Mouse (Mus musculus): ENCODE measurements around the gene Sdc4.
A peak's percentile ranks its signal among the peaks of the same experiment; 100 is the strongest.

Gene Sdc4

GRCm38 (mm10) chr2:164449341-164450042 is 5.8 kb upstream of the Sdc4 start:
- no peak for DNase-seq (ENCODE audit: low read depth, low spot score)

GRCm38 (mm10) chr2:164448921-164449320 is 5.2 kb upstream of the Sdc4 start:
- no peak for DNase-seq (ENCODE audit: low read depth, low spot score)

- no peak for DNase-seq (ENCODE audit: low read depth, low spot score)
Observed at GRCm38 (mm10) chr2:164448140-164448539, 4.5 kb upstream of the Sdc4 start.

GRCm38 (mm10) chr2:164446086-164446469 is 2.4 kb upstream of the Sdc4 start:
- no peak for DNase-seq (ENCODE audit: low read depth, low spot score)

GRCm38 (mm10) chr2:164445399-164446085 is 1.9 kb upstream of the Sdc4 start:
- no peak for DNase-seq (ENCODE audit: low read depth, low spot score)

- DNase-seq (ENCODE audit: low read depth, low spot score) = no peak
Observed at GRCm38 (mm10) chr2:164444701-164445100, 1.0 kb upstream of the Sdc4 start.

- DNase-seq (ENCODE audit: low read depth, low spot score) = peak; percentile 75
Observed at GRCm38 (mm10) chr2:164443051-164443437, 643 bp downstream of the Sdc4 start.

- peak; percentile 20 for DNase-seq (ENCODE audit: low read depth, low spot score)
Observed at GRCm38 (mm10) chr2:164442315-164443050, 1.2 kb downstream of the Sdc4 start.

GRCm38 (mm10) chr2:164441731-164442130 is 2.0 kb downstream of the Sdc4 start:
- DNase-seq (ENCODE audit: low read depth, low spot score) = no peak

GRCm38 (mm10) chr2:164441155-164441554 is 2.5 kb downstream of the Sdc4 start:
- DNase-seq (ENCODE audit: low read depth, low spot score) = peak; percentile 55

GRCm38 (mm10) chr2:164440314-164440713 is 3.4 kb downstream of the Sdc4 start:
- no peak for DNase-seq (ENCODE audit: low read depth, low spot score)

- no peak for DNase-seq (ENCODE audit: low read depth, low spot score)
Observed at GRCm38 (mm10) chr2:164439001-164439421, 4.7 kb downstream of the Sdc4 start.

- no peak for DNase-seq (ENCODE audit: low read depth, low spot score)
Observed at GRCm38 (mm10) chr2:164438257-164438656, 5.4 kb downstream of the Sdc4 start.

- DNase-seq (ENCODE audit: low read depth, low spot score) = no peak
Observed at GRCm38 (mm10) chr2:164437710-164438109, 6.0 kb downstream of the Sdc4 start.

- no peak for DNase-seq (ENCODE audit: low read depth, low spot score)
Observed at GRCm38 (mm10) chr2:164436961-164437360, 6.7 kb downstream of the Sdc4 start.

- no peak for DNase-seq (ENCODE audit: low read depth, low spot score)
Observed at GRCm38 (mm10) chr2:164436215-164436913, 7.3 kb downstream of the Sdc4 start.

- no peak for DNase-seq (ENCODE audit: low read depth, low spot score)
Observed at GRCm38 (mm10) chr2:164435216-164436090, 8.2 kb downstream of the Sdc4 start.

- DNase-seq (ENCODE audit: low read depth, low spot score) = no peak
Observed at GRCm38 (mm10) chr2:164434681-164435080, 9.0 kb downstream of the Sdc4 start.

GRCm38 (mm10) chr2:164433278-164433895 is 10.3 kb downstream of the Sdc4 start:
- DNase-seq (ENCODE audit: low read depth, low spot score) = no peak

GRCm38 (mm10) chr2:164432541-164433191 is 11.0 kb downstream of the Sdc4 start:
- no peak for DNase-seq (ENCODE audit: low read depth, low spot score)
